Mouse (Mus musculus): Measurements from ENCODE around the gene Rsph14.

DNA sequence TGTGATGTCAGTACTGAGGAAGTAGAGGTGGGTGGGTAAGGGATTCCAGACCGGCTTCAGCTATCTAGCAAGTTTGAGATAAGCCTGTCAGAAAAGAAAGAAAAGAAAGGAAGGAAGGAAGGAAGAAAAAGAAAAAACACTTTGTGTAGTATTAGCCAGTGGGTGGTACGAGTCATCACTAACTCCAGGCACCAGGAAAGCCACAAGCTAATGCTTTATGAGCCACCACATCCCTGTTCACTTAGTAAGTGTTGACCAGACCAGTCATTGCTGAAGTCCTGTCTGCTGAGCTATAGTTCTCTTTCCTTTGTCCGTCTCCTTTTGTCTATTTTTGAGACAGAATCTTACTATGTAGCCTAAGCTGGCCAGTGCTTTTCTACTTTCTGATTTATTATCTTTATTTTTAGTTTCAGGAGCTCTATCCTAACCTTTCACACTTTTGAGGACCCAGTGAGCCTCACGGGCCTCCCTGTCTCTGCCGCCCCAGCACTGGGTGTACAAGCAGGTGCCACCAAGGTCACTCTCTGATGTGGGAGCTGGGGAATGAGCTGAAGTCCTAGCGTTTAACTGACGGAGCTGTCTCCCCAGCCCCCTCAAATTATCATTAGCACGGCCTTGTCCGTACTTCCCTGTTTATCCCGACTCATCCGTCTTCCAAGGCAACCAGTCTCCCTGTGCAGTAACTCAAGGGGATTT, 38.0 kb upstream of the Rsph14 start:
- TF ChIP-seq FOSL1 (IDR thresholded peaks at IDR 0.05; ENCODE audit: insufficient read depth, low read length, poor library complexity, severe bottlenecking) (no peak), CTCF (IDR thresholded peaks at IDR 0.05; ENCODE audit: control insufficient read depth, insufficient read depth, insufficient read length) (no peak), MYOG (IDR thresholded peaks at IDR 0.05; ENCODE audit: control insufficient read depth, extremely low read depth, insufficient read length) (no peak)

All from C2C12 (cell line).